Comparison of ENCODE assay signal across 21 mouse cellular contexts in genomic region chr3:145628643-145629042, GRCm38 (mm10). TPM values are rescaled to one million over a fixed set of nuclear protein-coding genes. Genes with fewer than 3 reads are reported as not detected.
DNase-seq lines count a peak whose midpoint lies in the region; ATAC-seq lines count a peak whose summit lies in the region.
"Had no signal": no experiment of that assay in that cellular context is flagged by ENCODE, and none has a peak within 500 bp of the region (broad histone marks: within the 10 kb centered on the region; RNA-seq: fewer than 3 reads in every experiment).

No protein-coding gene starts in this region.

- H3K27ac ChIP-seq in forebrain, embryonic 16.5 days (ENCODE audit: low read length), result no peak overlapping the region
- H3K27ac ChIP-seq in forebrain, embryonic 10.5 days, result no peak overlapping the region
- no peak overlapping the region for H3K27ac ChIP-seq in midbrain, embryonic 13.5 days
- no peak overlapping the region for H3K27ac ChIP-seq in midbrain, embryonic 16.5 days (ENCODE audit: low read length)
- 0 out of 2 replicates have a peak overlapping the region, but pooled peaks have one; percentile 24 for H3K27ac ChIP-seq in embryonic facial prominence, embryonic 10.5 days (replicated peaks)
- H3K27ac ChIP-seq: hindbrain, embryonic 15.5 days; kidney, embryonic 15.5 days; midbrain, embryonic 12.5 days; stomach, postnatal 0 days had no signal

- no peaks in the 10 kb centered on the region for H3K9me3 ChIP-seq in forebrain, embryonic 16.5 days (ENCODE audit: control insufficient read depth, low read length)
- no peaks in the 10 kb centered on the region for H3K9me3 ChIP-seq in forebrain, embryonic 10.5 days
- H3K9me3 ChIP-seq in midbrain, embryonic 13.5 days, result no peaks in the 10 kb centered on the region
- H3K9me3 ChIP-seq in midbrain, embryonic 16.5 days (replicated peaks; ENCODE audit: control insufficient read depth, low read length, poor library complexity, severe bottlenecking), result no peaks in the 10 kb centered on the region
- H3K9me3 ChIP-seq in embryonic facial prominence, embryonic 10.5 days, result no peaks in the 10 kb centered on the region
- H3K9me3 ChIP-seq: hindbrain, embryonic 15.5 days; kidney, embryonic 15.5 days; midbrain, embryonic 12.5 days had no signal

- H3K4me3 ChIP-seq in forebrain, embryonic 16.5 days (replicated peaks; ENCODE audit: low read length), result no peak overlapping the region
- H3K4me3 ChIP-seq in forebrain, embryonic 10.5 days, result no peak overlapping the region
- no peak overlapping the region for H3K4me3 ChIP-seq in midbrain, embryonic 13.5 days (replicated peaks)
- no peak overlapping the region for H3K4me3 ChIP-seq in midbrain, embryonic 16.5 days (ENCODE audit: low read depth, low read length)
- no peak overlapping the region for H3K4me3 ChIP-seq in embryonic facial prominence, embryonic 10.5 days
- H3K4me3 ChIP-seq: hindbrain, embryonic 15.5 days; kidney, embryonic 15.5 days; midbrain, embryonic 12.5 days; myocyte had no signal

- no peak overlapping the region for H3K4me2 ChIP-seq in forebrain, embryonic 16.5 days (ENCODE audit: low read length)
- no peak overlapping the region for H3K4me2 ChIP-seq in midbrain, embryonic 13.5 days (replicated peaks)
- no peak overlapping the region for H3K4me2 ChIP-seq in midbrain, embryonic 16.5 days (ENCODE audit: low read length)
- H3K4me2 ChIP-seq: hindbrain, embryonic 15.5 days; kidney, embryonic 15.5 days; midbrain, embryonic 12.5 days had no signal

- H3K9ac ChIP-seq in forebrain, embryonic 16.5 days (replicated peaks; ENCODE audit: low read depth, low read length), result no peak overlapping the region
- H3K9ac ChIP-seq in midbrain, embryonic 13.5 days (replicated peaks), result no peak overlapping the region
- H3K9ac ChIP-seq in midbrain, embryonic 16.5 days (ENCODE audit: low read depth, low read length), result no peak overlapping the region
- H3K9ac ChIP-seq: hindbrain, embryonic 15.5 days; kidney, embryonic 15.5 days; midbrain, embryonic 12.5 days had no signal

- no peak for DNase-seq in forebrain, embryonic 10.5 days (ENCODE audit: extremely low spot score, low spot score)
- DNase-seq in embryonic facial prominence, embryonic 10.5 days (ENCODE audit: low spot score), result no peak
- DNase-seq in lung, postnatal 14 days, result peak; percentile 46
- no peak for DNase-seq in kidney, adult 11 months
- no peak for DNase-seq in thymus, postnatal 14 days
- DNase-seq: adrenal gland, postnatal 36 days; cerebellum, adult 11-12 months; cerebellum, postnatal 10 days; gastrocnemius, postnatal 36 days; kidney, postnatal 36 days; layer of hippocampus, postnatal 36 days had no signal

- WGBS in forebrain, embryonic 16.5 days, result 37% methylated on average over 5 of the region's 5 CpGs
- 80% methylated on average over 5 of the region's 5 CpGs for WGBS in forebrain, embryonic 10.5 days
- 62% methylated on average over 5 of the region's 5 CpGs for WGBS in midbrain, embryonic 13.5 days
- 56% methylated on average over 5 of the region's 5 CpGs for WGBS in midbrain, embryonic 16.5 days
- 83% methylated on average over 5 of the region's 5 CpGs for WGBS in embryonic facial prominence, embryonic 10.5 days

- no peaks in the 10 kb centered on the region for H3K36me3 ChIP-seq in forebrain, embryonic 16.5 days (ENCODE audit: control insufficient read depth, insufficient read depth)
- H3K36me3 ChIP-seq in forebrain, embryonic 10.5 days (replicated peaks), result no peaks in the 10 kb centered on the region
- no peaks in the 10 kb centered on the region for H3K36me3 ChIP-seq in midbrain, embryonic 13.5 days
- no peaks in the 10 kb centered on the region for H3K36me3 ChIP-seq in midbrain, embryonic 16.5 days (ENCODE audit: control insufficient read depth, insufficient read depth, low read length)
- H3K36me3 ChIP-seq in embryonic facial prominence, embryonic 10.5 days (replicated peaks), result no peaks in the 10 kb centered on the region
- H3K36me3 ChIP-seq: hindbrain, embryonic 15.5 days; kidney, embryonic 15.5 days; midbrain, embryonic 12.5 days had no signal

- ATAC-seq in forebrain, embryonic 16.5 days, result peak; percentile 32; the same call in 1 of the 2 replicates
- peak; percentile 12; the same call in 1 of the 2 replicates for ATAC-seq in midbrain, embryonic 13.5 days
- no peak for ATAC-seq in midbrain, embryonic 16.5 days
- ATAC-seq: intestine, postnatal 0 days; Patski had no signal

- no peaks in the 10 kb centered on the region for H3K27me3 ChIP-seq in forebrain, embryonic 16.5 days (replicated peaks; ENCODE audit: control insufficient read depth, insufficient read depth, low read length)
- no peaks in the 10 kb centered on the region for H3K27me3 ChIP-seq in forebrain, embryonic 10.5 days (ENCODE audit: poor library complexity, severe bottlenecking)
- H3K27me3 ChIP-seq in midbrain, embryonic 13.5 days, result no peaks in the 10 kb centered on the region
- H3K27me3 ChIP-seq in midbrain, embryonic 16.5 days (ENCODE audit: control insufficient read depth, insufficient read depth, low read depth, low read length), result no peaks in the 10 kb centered on the region
- peaks cover 3% of the 10 kb centered on the region; the same call in 1 of the 2 replicates for H3K27me3 ChIP-seq in embryonic facial prominence, embryonic 10.5 days (replicated peaks; ENCODE audit: low read depth, poor library complexity, severe bottlenecking)
- H3K27me3 ChIP-seq: hindbrain, embryonic 15.5 days; kidney, embryonic 15.5 days; Patski had no signal

- no peaks in the 10 kb centered on the region for H3K4me1 ChIP-seq in forebrain, embryonic 16.5 days (replicated peaks; ENCODE audit: control insufficient read depth, insufficient read depth, low read length)
- peaks cover 24% of the 10 kb centered on the region for H3K4me1 ChIP-seq in forebrain, embryonic 10.5 days
- H3K4me1 ChIP-seq in midbrain, embryonic 13.5 days (replicated peaks), result no peaks in the 10 kb centered on the region
- no peaks in the 10 kb centered on the region for H3K4me1 ChIP-seq in midbrain, embryonic 16.5 days (ENCODE audit: control insufficient read depth, insufficient read depth, low read length)
- peaks cover 32% of the 10 kb centered on the region for H3K4me1 ChIP-seq in embryonic facial prominence, embryonic 10.5 days

RNA-seq across cellular contexts. Expression of gene Ccn1, which starts 21.1 kb away (rescaled TPM):
- 25.4 and 32.1 TPM in 2 replicates for polyA plus RNA-seq in forebrain, embryonic 16.5 days (2015; fragmentation: Nextera tagmentation; extraction: Ambion mirVana)
- 49.9 and 64.8 TPM in 2 replicates for polyA plus RNA-seq in forebrain, embryonic 10.5 days (2016; fragmentation: Nextera tagmentation; extraction: Ambion mirVana)
- polyA plus RNA-seq in midbrain, embryonic 13.5 days (2015; fragmentation: Nextera tagmentation; extraction: Ambion mirVana), result 8.5 and 10.2 TPM in 2 replicates
- 7.2 and 7.9 TPM in 2 replicates for polyA plus RNA-seq in midbrain, embryonic 16.5 days (2015; fragmentation: Nextera tagmentation; extraction: Ambion mirVana)
- 40.2 and 42.2 TPM in 2 replicates for polyA plus RNA-seq in embryonic facial prominence, embryonic 10.5 days (2016; fragmentation: Nextera tagmentation; extraction: Ambion mirVana)

RNA-seq across cellular contexts. Expression of gene Znhit6, which starts 52.6 kb away (rescaled TPM):
- polyA plus RNA-seq in forebrain, embryonic 16.5 days (2015; fragmentation: Nextera tagmentation; extraction: Ambion mirVana), result 27.6 and 30.1 TPM in 2 replicates
- 49.9 and 56.8 TPM in 2 replicates for polyA plus RNA-seq in forebrain, embryonic 10.5 days (2016; fragmentation: Nextera tagmentation; extraction: Ambion mirVana)
- polyA plus RNA-seq in midbrain, embryonic 13.5 days (2015; fragmentation: Nextera tagmentation; extraction: Ambion mirVana), result 38.2 TPM in 2 replicates
- polyA plus RNA-seq in midbrain, embryonic 16.5 days (2015; fragmentation: Nextera tagmentation; extraction: Ambion mirVana), result 35.8 and 40.3 TPM in 2 replicates
- 49.8 and 51.8 TPM in 2 replicates for polyA plus RNA-seq in embryonic facial prominence, embryonic 10.5 days (2016; fragmentation: Nextera tagmentation; extraction: Ambion mirVana)
